Mouse (Mus musculus) brain, embryonic 14.5 days (tissue): ENCODE data around the gene Psen2. TPM values are rescaled to one million over a fixed set of nuclear protein-coding genes. Genes with fewer than 3 reads are reported as not detected.

ENCODE experiments used
- DNase-seq: peaks from one replicate; pipeline ENCODE4 v3.0.0-alpha.2; 2011; ENCODE audit warnings: low read depth
- CTCF ChIP-seq: fragments of 200-500 bp; IDR thresholded peaks from 2 replicates; pipeline ENCODE4 v1.5.1; 2012; ENCODE audit warnings: inconsistent platforms, mild to moderate bottlenecking, moderate library complexity, borderline replicate concordance; ENCODE audit not compliant: insufficient read depth, insufficient read length; ENCODE audit errors: extremely low read depth
- POLR2A ChIP-seq: fragments of 200-500 bp; IDR thresholded peaks from 2 replicates; pipeline ENCODE4 v1.6.1; 2012; ENCODE audit warnings: mild to moderate bottlenecking, inconsistent platforms, borderline replicate concordance; ENCODE audit not compliant: poor library complexity, insufficient read depth, insufficient read length, severe bottlenecking; ENCODE audit errors: extremely low read depth
- polyA plus RNA-seq: library from polyadenylated mRNA; depleted of rRNA; stranded (reverse); fragments of >200 nt; gene quantifications from 2 replicates; pipeline ENCODE4 v1.2.3, GENCODE M21; 2012

The Psen2 gene
- polyA plus RNA-seq, 1 experiment: 17.9 TPM

DNA sequence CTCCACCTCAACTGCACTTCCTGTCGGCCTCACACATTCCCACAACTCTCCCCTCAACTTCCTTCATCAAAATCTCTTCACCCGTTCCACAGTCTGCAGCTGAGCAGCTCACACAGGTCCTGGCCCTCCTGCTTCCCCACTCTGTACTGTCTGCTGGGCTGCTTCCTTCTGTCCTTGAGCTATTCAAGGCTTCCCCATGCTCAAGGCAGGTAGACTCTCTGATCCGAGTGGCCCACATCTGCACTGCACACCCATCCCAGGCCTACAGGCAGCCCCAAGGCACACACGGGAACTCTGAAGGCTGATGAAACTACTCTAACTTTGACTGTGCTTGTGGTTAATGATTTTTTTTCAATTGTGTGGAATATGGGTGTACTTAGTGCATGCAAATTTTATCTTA is 70.4 kb downstream of the Psen2 start:
- no peak for TF ChIP-seq POLR2A
- TF ChIP-seq CTCF: no peak
- no peak for DNase-seq

DNA sequence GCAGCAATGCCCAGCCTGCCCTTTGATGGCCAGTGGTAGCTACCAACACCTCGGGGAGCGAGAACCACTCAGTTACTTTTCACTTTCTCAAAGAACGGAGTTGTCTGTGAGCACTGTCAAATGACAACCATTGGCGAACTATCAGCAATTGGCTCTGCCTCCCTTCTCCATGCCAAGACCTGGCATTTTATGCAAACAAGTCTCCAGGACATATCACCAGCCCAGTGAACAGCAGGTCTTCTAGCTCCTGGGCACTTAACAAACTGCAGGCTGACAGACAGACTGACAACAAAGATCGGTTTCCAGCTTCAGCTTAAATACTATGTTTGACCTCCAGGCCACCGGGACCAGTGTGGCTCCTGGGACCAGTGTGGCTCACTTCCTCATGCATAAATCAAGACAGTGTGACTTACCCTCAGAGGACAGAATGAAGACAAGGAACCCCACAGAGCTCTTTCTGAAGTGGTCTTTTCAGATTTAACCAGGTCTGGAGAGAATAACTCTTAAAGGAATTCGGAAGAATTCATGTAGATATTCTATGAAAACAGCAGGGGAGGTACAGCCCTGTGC is 71.5 kb downstream of the Psen2 start:
- DNase-seq: no peak
- TF ChIP-seq POLR2A (no peak), CTCF (no peak)

DNA sequence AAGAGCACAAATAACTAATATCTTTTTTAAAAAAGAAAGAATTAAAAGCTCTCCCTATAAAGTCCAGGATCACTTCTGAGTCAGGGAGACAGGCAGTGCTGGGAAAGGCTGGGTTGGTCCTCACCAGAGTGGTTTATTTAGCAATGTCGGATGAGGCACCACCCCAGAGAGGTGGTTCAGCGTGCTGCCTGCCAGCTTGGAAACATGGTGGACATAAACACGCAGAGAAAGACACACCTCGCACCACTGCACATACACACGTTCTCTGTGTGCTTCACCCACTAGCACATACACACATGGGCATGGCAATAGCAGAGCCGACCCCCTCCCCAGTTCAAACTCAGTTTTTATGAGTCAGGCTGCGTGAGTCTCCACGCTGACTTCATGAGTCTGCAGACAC is 72.1 kb downstream of the Psen2 start:
- no peak for DNase-seq
- TF ChIP-seq POLR2A (no peak), CTCF (no peak)

DNA sequence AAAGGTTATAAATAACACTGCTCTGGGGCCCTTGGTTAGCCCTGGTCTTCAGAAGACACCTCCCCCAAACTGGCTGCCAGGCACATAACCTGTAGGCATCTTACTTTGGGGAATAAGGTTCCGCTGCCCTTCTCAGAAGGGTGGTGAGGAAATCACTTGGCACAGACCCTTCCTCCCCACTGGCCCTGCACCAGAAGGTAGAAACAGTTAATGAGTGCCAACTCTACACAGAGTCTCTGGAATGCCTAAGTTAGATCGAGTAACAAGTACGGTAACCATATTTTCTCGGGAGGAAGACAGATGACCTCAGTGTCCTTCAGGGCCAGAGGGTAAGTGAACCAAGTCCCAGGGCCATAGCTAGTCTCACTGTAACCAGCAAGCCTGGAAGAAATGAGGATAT is 74.3 kb downstream of the Psen2 start:
- no peak for TF ChIP-seq POLR2A
- no peak for TF ChIP-seq CTCF

DNA sequence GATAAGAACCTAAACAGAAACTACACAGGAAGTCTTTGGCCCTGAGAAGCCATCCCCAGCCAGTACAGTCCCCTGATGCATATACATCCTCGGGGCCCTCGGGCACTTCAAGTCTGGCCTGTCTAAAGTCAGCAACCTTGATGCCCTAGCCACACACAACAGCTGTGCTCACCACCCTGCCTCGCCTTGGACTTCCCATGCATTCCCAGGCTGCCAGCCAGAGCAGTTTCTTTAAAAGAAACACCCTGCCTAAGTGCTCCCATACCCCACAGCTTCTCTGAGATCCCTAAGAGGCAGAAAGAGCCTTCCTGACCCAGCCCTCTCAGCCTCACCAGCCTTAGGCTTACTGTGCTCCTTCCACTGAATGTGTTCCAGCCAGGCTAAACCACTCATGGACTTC is 76.9 kb downstream of the Psen2 start:
- TF ChIP-seq POLR2A: no peak
- no peak for TF ChIP-seq CTCF
- DNase-seq: no peak

More for the DNA sequence above, 74.3 kb downstream of the Psen2 start:
- no peak for DNase-seq

DNA sequence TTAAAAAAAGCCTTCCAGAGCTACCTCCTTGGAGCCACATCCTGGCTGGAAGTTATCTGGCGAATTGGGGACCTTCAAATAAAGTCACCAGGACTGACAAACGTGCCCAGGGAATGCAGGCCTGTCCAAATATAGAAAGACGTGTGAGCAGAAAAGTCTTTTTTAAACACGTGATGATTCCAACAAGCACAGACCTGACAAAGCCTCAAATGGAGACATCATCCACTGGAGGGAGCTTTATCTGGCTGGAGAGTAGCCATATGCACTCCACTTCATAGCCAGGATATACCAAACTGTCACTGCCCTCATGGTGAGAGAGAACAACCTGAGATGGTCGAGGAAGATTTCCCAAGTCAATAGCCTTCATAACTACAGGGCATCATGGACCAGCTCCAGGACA is 77.4 kb downstream of the Psen2 start:
- DNase-seq: no peak
- no peak for TF ChIP-seq CTCF
- TF ChIP-seq POLR2A: no peak

DNA sequence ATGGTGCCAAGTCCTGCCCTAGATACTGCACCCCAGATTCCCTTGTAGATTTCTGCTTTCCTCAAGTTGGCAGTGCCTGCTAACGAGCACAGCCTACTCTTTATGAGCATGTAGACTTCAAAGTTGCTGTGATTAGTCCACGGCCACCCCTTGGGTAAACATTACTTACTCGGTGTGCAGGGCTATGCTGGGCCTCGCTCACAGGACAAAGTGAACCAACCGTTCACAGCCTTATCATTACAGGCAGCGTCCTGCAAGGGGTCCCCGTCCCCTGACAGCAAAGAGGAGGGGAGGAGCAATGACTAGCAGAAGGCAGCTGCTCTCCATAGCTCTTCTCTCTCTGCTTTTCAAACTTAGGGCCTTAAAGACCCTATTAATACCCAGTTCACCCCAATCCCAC is 78.5 kb downstream of the Psen2 start:
- no peak for TF ChIP-seq CTCF
- TF ChIP-seq POLR2A: no peak
- DNase-seq: no peak

DNA sequence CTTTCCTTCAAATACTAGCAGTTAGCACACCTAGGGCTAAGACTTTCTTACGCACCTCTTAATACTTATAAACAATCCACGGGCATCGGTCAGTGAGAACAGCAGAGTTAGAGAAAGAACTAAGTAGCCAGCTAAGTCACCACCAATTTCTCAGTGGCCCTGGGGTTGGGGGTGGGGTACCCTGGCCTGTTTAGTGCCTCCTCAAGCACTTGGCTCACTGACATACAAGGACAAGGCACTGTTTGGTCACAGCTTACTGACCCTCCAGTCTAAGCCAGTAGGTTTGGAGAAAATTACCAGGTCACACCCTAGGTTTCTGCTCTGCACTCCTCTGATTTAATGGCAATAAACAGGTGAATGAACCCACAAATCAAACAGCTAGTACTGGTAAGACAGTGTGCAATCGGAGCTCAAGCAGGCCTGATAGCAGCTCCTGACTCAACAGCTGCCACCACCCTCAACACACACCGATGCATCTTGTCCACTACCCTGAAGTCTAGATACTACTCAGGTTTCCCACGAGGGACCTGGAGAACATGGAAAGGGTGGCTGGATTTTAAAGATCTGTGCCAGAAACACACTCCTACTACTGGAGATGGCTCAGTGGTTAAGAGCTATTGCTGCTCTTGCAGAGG is 79.6 kb downstream of the Psen2 start:
- TF ChIP-seq POLR2A: no peak

DNA sequence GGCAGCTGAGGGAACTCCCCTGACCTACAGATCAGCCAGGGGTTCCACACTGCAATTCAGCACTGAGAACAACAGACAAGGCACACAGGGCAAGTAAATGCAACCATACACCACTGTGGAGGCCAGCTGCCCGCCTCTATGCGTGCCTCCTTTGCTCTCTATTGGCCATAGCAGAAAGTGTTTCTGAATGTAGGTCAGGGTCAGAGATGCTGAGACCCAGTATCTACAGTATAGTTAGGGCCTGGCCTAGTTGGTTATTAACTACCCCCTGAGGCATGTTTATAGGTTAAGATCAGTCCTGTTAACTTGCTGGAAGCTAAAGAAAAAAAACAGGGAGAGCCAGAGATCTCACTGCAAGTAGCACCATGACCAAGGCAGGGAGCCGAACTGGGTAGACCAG is 80.5 kb downstream of the Psen2 start:
- TF ChIP-seq POLR2A: no peak
- no peak for TF ChIP-seq CTCF
- no peak for DNase-seq

More for the DNA sequence above, 79.6 kb downstream of the Psen2 start:
- DNase-seq: no peak

DNA sequence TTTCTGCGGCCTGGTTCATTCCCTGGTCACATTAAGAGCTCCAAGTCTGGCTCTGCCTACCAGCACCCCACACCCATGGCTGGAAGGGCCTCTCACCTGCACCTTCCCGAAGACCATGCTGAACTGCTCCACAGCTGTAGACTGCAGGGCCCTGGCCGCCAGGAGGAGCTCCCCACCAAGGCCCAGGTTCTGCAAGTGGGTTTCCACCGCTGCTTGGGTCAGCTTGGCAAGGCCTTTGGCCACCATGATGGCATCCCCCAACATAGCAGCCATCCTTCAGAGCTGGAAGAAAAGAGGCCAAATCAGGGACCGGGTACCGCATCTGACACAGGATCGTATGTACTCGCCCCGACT is 81.3 kb downstream of the Psen2 start:
- no peak for DNase-seq
- TF ChIP-seq CTCF (no peak), POLR2A (no peak)

DNA sequence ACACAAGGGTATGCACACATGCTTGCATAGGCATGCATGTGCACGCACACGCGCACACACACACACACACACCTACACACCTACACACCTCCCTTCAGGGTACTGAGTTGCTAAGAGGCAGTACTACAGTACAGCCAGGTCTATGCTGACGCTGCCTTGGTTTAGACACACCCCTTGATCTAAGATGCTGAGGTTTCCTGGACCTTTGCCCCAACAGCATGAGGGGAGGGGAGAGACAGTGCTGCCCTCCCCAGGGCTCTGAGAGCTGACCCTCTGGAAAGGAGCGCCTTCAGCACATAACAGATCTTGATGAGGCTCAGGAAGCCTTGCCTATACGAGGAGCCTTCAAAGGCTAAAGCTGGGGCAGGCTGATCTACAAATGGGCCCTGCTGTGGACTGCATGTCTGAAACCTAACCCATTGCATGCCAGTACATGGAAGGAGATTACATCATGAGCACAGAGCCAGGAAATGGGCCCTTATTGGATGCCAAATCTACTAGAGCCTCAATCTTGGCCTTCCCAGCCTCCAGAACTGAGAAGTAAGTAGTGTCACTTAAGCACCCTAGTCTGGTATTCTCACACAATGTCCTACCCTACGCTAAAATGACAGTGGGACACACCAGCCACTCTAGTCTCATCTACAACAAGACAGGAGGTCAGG is 81.8 kb downstream of the Psen2 start:
- no peak for DNase-seq
- TF ChIP-seq POLR2A (no peak), CTCF (no peak)

DNA sequence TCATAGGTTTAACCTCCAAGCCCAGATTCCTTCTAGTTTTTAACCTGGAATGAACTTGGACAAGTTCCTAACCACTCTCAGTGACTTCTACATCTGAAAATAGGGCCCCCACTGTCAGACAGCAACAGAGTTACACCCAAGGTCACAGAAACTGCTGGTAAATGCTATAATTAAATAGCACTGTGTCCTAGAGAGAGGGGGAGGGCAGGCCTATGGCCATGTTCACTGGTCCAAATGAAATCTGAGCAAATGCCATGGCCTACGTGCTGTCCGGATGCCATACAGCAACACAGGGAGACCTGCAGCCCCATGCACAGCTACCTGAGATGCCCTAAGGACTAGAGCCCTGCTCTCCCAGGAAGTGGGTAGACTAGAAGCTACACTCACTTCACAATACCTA is 83.4 kb downstream of the Psen2 start:
- TF ChIP-seq CTCF (no peak), POLR2A (no peak)
- DNase-seq: no peak
